Mouse (Mus musculus): Measurements from ENCODE around the gene Fxyd1. TPM values are rescaled to one million over a fixed set of nuclear protein-coding genes. Genes with fewer than 3 reads are reported as not detected.
A peak's percentile ranks its signal among the peaks of the same experiment; 100 is the strongest.

The Fxyd1 gene
- polyA plus RNA-seq, 1 experiment from 2014 or later, result 211 TPM

- Histone ChIP-seq H3K4me3 (ENCODE audit: low read depth, low read length) (no peak overlapping the region), H3K27me3 (replicated peaks; ENCODE audit: insufficient read depth, low read length) (peaks cover 16% of the 10 kb centered on the region), H3K27ac (ENCODE audit: low read length) (no peak overlapping the region), H3K9ac (replicated peaks; ENCODE audit: low read depth) (no peak overlapping the region), H3K4me2 (replicated peaks; ENCODE audit: low read depth, low read length) (no peak overlapping the region), H3K36me3 (ENCODE audit: insufficient read depth, low read length) (no peaks in the 10 kb centered on the region), H3K9me3 (ENCODE audit: low read length) (no peaks in the 10 kb centered on the region), H3K4me1 (ENCODE audit: insufficient read depth, low read depth, low read length) (0 out of 2 replicates have a peak, but pooled peaks cover 4% of the 10 kb centered on the region)
- TF ChIP-seq CTCF (IDR thresholded peaks at IDR 0.05), result no peak
- DNase-seq (ENCODE audit: low spot score) (no peak), ATAC-seq (no peak)
- WGBS, result 74% methylated on average over 7 of the region's 7 CpGs
Observed at GRCm38 (mm10) chr7:31056448-31056847, 551 bp downstream of the Fxyd1 start.

- DNase-seq (ENCODE audit: low spot score) (peak; percentile 50), ATAC-seq (peak; percentile 31)
- Histone ChIP-seq H3K27me3 (replicated peaks; ENCODE audit: insufficient read depth, low read length) (peaks cover 22% of the 10 kb centered on the region), H3K4me2 (replicated peaks; ENCODE audit: low read depth, low read length) (no peak overlapping the region), H3K9ac (replicated peaks; ENCODE audit: low read depth) (no peak overlapping the region), H3K9me3 (ENCODE audit: low read length) (no peaks in the 10 kb centered on the region), H3K36me3 (ENCODE audit: insufficient read depth, low read length) (no peaks in the 10 kb centered on the region), H3K4me3 (ENCODE audit: low read depth, low read length) (no peak overlapping the region), H3K4me1 (ENCODE audit: insufficient read depth, low read depth, low read length) (0 out of 2 replicates have a peak, but pooled peaks cover 7% of the 10 kb centered on the region), H3K27ac (ENCODE audit: low read length) (no peak overlapping the region; the same call in 1 of the 2 replicates)
- TF ChIP-seq CTCF (IDR thresholded peaks at IDR 0.05) (no peak), EP300 (IDR thresholded peaks at IDR 0.05) (no peak)
- WGBS, result 41% methylated on average over 3 of the region's 4 CpGs
Observed at GRCm38 (mm10) chr7:31055883-31056282, 1.1 kb downstream of the Fxyd1 start.

- peak overlapping the region; percentile 80 for H3K27ac ChIP-seq (ENCODE audit: low read length)
- peaks cover 27% of the 10 kb centered on the region for H3K27me3 ChIP-seq (replicated peaks; ENCODE audit: insufficient read depth, low read length)
- 17% methylated on average over 10 of the region's 10 CpGs for WGBS
- ATAC-seq (peak; percentile 90), DNase-seq (ENCODE audit: low spot score) (peak; percentile 90)
- 0 out of 2 replicates have a peak overlapping the region, but pooled peaks have one; percentile 12 for H3K9ac ChIP-seq (replicated peaks; ENCODE audit: low read depth)
- peak overlapping the region; percentile 30 for H3K4me3 ChIP-seq (ENCODE audit: low read depth, low read length)
- no peaks in the 10 kb centered on the region for H3K9me3 ChIP-seq (ENCODE audit: low read length)
- TF ChIP-seq CTCF (IDR thresholded peaks at IDR 0.05), result no peak
- peak overlapping the region; percentile 44 for H3K4me2 ChIP-seq (replicated peaks; ENCODE audit: low read depth, low read length)
- no peaks in the 10 kb centered on the region for H3K36me3 ChIP-seq (ENCODE audit: insufficient read depth, low read length)
- H3K4me1 ChIP-seq (ENCODE audit: insufficient read depth, low read depth, low read length), result 0 out of 2 replicates have a peak, but pooled peaks cover 7% of the 10 kb centered on the region
Observed at GRCm38 (mm10) chr7:31055354-31055824, 1.6 kb downstream of the Fxyd1 start.

GRCm38 (mm10) chr7:31054661-31055320 is 2.2 kb downstream of the Fxyd1 start:
- Histone ChIP-seq H3K4me1 (ENCODE audit: insufficient read depth, low read depth, low read length) (0 out of 2 replicates have a peak, but pooled peaks cover 7% of the 10 kb centered on the region), H3K27ac (ENCODE audit: low read length) (peak overlapping the region; percentile 80), H3K27me3 (replicated peaks; ENCODE audit: insufficient read depth, low read length) (peaks cover 32% of the 10 kb centered on the region), H3K4me3 (ENCODE audit: low read depth, low read length) (peak overlapping the region; percentile 30), H3K9me3 (ENCODE audit: low read length) (no peaks in the 10 kb centered on the region), H3K4me2 (replicated peaks; ENCODE audit: low read depth, low read length) (peak overlapping the region; percentile 44), H3K36me3 (ENCODE audit: insufficient read depth, low read length) (no peaks in the 10 kb centered on the region), H3K9ac (replicated peaks; ENCODE audit: low read depth) (0 out of 2 replicates have a peak overlapping the region, but pooled peaks have one; percentile 12)
- ATAC-seq (no peak), DNase-seq (ENCODE audit: low spot score) (peak; percentile 27)
- no peak for TF ChIP-seq EP300 (IDR thresholded peaks at IDR 0.05)
- TF ChIP-seq CTCF (IDR thresholded peaks at IDR 0.05), result no peak
- 37% methylated on average over 11 of the region's 11 CpGs for WGBS

GRCm38 (mm10) chr7:31053882-31054447 is 3.0 kb downstream of the Fxyd1 start:
- no peak for ATAC-seq
- no peaks in the 10 kb centered on the region for H3K36me3 ChIP-seq (ENCODE audit: insufficient read depth, low read length)
- 0 out of 2 replicates have a peak, but pooled peaks cover 7% of the 10 kb centered on the region for H3K4me1 ChIP-seq (ENCODE audit: insufficient read depth, low read depth, low read length)
- H3K27me3 ChIP-seq (replicated peaks; ENCODE audit: insufficient read depth, low read length), result peaks cover 32% of the 10 kb centered on the region
- H3K9me3 ChIP-seq (ENCODE audit: low read length), result no peaks in the 10 kb centered on the region
- no peak for DNase-seq (ENCODE audit: low spot score)
- no peak overlapping the region for H3K9ac ChIP-seq (replicated peaks; ENCODE audit: low read depth)
- WGBS, result 27% methylated on average over 10 of the region's 10 CpGs
- 0 out of 2 replicates have a peak overlapping the region, but pooled peaks have one; percentile 30 for H3K4me3 ChIP-seq (ENCODE audit: low read depth, low read length)
- TF ChIP-seq CTCF (IDR thresholded peaks at IDR 0.05) (no peak), EP300 (IDR thresholded peaks at IDR 0.05) (no peak)
- H3K4me2 ChIP-seq (replicated peaks; ENCODE audit: low read depth, low read length), result peak overlapping the region; percentile 44; the same call in 1 of the 2 replicates
- 0 out of 2 replicates have a peak overlapping the region, but pooled peaks have one; percentile 80 for H3K27ac ChIP-seq (ENCODE audit: low read length)

- WGBS, result 7% methylated on average over 33 of the region's 34 CpGs
- H3K9me3 ChIP-seq (ENCODE audit: low read length), result no peaks in the 10 kb centered on the region
- TF ChIP-seq EP300 (IDR thresholded peaks at IDR 0.05) (no peak), CTCF (IDR thresholded peaks at IDR 0.05) (peak; percentile 46)
- no peak overlapping the region for H3K27ac ChIP-seq (ENCODE audit: low read length)
- H3K36me3 ChIP-seq (ENCODE audit: insufficient read depth, low read length), result no peaks in the 10 kb centered on the region
- peaks cover 32% of the 10 kb centered on the region for H3K27me3 ChIP-seq (replicated peaks; ENCODE audit: insufficient read depth, low read length)
- no peak overlapping the region for H3K4me2 ChIP-seq (replicated peaks; ENCODE audit: low read depth, low read length)
- peak; percentile 34 for DNase-seq (ENCODE audit: low spot score)
- no peak overlapping the region for H3K9ac ChIP-seq (replicated peaks; ENCODE audit: low read depth)
- H3K4me1 ChIP-seq (ENCODE audit: insufficient read depth, low read depth, low read length), result 0 out of 2 replicates have a peak, but pooled peaks cover 7% of the 10 kb centered on the region
- 0 out of 2 replicates have a peak overlapping the region, but pooled peaks have one; percentile 3 for H3K4me3 ChIP-seq (ENCODE audit: low read depth, low read length)
- no peak for ATAC-seq
Observed at GRCm38 (mm10) chr7:31052636-31053434, 4.2 kb downstream of the Fxyd1 start.
